Mouse (Mus musculus) heart, adult 9 months (tissue): ENCODE results near the gene St3gal5.

Experiments used
- DNase-seq, 2 experiments: peaks; one replicate each; pipeline ENCODE4 v3.0.0; 2022; ENCODE audit warnings: low spot score in 2 of 2

St3gal5 gene

DNA sequence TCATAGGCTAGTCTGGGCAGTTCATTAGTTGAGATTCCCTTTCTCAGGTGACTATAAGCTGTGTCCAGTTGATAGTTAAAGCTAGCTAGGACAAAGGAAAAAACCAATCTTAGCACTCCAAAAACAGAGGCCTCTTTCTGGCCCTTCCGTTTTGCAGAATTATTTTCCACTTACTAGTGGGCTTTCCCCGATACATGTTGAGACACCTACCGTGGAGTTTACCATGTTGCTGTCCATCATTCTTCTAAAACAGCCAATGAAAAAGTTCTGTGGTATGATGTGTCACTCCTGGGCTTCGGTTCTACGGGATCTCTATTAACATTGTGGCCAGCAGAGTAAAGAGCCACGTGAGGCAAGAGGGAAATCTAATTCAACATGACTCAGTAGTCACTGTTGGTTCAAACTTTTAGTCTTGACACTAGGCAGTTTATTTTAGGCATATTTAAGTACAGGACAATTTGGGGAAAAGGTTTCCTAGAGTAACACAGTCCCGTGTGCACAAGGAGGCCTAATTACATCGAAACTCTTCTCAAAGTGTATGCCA lies 35.4 kb downstream of the St3gal5 start:
- no peak for DNase-seq

DNA sequence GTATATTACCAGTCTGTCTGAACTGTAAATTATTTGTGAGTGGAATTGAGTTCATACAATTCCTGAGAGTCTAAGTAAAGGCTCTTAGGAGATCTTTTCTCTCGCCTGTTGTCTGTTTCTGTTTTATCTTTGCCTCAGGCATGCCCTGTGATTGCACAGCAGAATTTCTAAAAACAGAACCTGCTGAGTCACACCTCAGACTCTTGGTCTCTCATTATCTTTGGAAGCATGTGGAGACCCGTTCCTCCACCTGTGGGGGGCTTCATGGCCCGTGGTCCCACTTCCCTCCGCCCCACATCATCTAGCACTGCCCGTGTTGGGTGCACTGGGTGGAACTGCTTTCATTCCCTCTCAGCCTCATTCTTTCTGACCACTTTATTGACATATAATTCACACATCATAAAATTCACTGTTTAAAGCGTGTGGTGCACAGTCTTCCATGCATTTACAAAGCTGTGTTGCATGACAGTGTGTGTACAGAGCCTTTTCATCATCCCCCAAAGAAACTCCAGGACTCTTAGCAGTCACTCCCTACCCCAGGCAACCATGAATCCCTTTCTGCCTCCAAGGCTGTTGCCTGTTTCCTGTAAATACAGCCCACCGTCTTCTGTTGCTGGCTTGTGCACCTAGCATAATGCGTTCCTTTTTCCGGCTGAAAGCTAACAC lies 37.6 kb downstream of the St3gal5 start:
- no peak for DNase-seq

DNA sequence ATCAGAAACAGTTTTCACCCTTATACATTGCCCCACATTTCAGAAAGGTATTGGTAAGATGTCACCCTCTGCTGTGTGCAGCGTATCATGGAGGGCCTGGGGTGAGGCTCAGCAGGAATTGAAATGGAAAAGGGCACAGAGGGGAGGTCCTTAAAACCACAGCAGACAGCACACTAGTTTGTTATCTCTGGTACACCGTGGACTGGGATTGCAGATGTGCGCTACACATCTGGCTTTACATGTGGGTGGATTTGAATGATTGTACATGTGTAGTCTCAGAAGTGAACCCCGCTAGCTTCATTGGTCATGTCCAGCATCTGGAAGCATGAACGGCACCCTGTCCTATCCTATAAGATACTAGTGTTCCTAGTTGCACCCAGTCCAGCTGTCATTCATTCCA lies 38.6 kb downstream of the St3gal5 start:
- no peak for DNase-seq

DNA sequence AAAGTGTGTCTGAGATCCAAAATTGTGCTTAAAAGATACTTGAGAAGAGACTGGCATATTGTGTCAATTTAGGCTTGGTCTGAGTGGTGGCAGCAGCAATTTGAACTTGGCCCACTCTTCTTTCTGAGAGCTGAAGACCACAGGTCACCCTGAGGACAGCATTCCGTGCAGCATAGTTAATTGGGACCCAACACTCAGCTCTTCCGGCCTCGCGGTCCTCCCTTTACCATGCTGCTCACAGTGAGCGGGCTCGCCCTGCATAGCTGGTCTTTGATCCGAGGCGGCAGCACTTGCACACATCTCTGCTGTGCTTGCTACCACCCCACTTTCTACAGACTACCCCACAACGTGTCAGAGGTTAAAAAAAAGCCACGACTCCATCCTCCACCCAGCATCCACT lies 39.2 kb downstream of the St3gal5 start:
- no peak for DNase-seq

DNA sequence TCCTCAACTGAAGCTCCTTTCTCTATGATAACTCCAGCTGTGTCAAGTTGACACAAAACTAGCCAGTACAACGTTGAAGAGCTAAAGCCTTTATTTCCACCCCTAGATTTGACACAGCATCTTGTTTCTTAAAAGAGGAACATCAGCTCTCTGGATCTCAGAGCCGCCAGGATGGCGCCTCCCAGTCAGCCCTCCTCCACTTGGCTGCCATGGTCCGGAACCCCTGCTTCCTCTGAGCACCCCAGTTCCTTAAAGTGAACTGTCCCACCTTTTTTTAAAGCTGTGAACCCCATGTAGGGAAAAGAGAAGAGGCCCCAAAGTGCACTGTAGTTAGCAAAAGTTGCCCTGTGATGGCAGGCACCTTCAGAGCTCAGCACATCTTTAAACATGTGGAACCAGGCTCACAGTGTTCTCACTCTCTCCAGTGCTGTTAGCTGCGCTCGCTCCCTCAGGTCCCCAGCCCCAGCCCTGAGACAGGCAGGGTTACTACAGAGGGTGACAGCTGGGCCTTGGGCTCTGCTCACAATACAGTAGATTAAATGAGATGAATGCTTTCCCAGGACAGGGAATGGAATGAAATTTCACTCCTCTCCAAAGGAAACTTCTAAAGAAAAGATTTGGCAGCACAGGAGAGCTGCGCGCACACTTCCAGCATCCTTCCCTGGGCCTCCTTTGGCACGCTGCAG lies 42.3 kb downstream of the St3gal5 start:
- no peak for DNase-seq

DNA sequence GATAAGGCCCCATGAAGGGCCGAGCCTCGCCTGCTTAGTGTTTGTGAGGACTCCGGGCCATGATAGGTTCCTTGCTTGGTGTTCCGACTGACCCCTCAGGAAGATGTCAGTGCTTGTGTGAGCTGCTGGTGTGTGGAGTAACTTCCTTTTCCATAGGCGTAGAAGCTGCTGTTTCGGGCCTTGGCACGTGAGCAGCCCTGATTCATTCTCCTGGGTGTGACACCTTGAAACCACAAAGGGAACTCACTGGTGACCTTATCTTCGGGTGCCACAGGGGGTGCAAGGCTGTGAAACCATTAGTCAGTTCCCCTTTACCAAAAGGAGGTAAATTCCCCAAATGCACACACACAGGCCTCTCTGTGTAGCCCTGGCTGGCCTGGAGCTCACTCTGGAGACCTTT lies 43.0 kb downstream of the St3gal5 start:
- peak in 1 of 2 experiments; percentile 26 for DNase-seq

DNA sequence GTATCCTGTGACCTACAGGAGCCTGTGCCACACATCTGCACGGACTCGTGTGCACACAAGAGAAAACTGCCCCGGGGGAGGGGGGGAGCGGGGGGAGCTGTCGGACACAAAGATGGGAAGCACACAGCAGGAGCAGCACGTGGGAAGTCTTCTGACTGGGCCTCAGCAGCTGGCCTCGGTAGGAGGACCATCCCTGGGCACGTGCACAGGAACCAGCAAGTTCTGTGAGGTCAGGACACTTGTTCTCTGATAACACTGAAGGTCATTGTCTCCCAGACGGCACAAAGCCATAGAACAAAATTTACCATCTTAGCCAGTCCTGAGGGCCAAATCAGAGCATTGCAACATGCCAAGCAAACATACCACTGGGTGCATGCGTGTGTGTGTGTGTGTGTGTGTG lies 43.8 kb downstream of the St3gal5 start:
- DNase-seq, result no peak

DNA sequence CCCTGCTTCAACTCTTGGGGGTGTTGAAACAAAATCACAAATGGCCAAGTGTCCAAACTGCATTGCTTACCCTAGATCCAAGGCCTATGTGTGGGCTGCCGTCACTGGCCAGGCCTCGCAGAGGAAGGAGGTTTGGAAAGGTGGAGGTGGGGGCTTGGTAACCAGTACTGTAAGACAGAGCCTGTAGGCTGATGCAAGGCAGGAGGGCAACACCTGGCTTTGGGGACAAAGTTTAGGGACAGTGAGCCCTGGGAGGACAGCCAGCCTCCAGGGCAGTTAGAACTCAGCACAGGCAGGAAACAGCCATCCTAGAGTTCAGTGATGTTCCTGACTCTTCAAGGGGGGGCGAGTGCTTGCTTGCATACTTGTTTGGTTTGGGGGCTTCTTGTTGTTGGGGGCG lies 45.2 kb downstream of the St3gal5 start:
- no peak for DNase-seq

DNA sequence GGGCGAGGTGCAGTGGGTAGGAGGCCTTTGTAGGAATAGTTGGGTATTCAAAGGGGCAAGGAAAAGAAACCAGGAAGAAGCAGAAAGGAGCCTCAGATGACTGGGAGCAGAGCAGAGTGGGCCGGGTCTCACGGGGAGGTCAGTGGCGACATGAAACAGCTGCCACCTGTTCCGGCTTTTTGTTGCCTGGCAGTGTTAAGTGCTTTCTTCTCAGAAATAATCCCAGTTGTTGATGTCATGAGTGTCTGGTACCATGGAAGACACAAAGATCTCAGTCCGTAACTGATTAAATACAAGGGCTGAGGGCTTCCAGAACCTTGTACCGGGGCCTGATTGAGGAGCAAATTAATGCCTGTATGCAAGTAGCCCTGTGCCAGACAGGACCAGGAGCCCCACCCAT lies 47.0 kb downstream of the St3gal5 start:
- DNase-seq, result no peak

DNA sequence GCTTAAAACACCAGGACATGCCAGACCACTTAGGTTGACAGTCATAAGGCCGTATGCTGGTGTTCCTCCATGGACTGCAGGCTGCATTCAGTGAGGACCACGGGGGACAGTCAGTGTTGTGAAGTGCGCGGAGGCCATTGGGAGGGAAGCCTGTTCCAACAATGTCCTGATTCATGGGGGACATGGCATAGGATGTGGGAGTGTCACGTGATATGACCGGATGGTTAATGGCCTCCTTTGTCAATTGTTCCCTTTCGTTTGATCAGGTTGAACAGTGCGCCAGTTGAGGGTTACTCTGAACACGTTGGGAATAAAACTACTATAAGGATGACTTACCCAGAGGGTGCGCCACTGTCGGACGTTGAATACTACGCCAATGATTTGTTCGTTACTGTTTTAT lies 49.4 kb downstream of the St3gal5 start:
- DNase-seq, result no peak

DNA sequence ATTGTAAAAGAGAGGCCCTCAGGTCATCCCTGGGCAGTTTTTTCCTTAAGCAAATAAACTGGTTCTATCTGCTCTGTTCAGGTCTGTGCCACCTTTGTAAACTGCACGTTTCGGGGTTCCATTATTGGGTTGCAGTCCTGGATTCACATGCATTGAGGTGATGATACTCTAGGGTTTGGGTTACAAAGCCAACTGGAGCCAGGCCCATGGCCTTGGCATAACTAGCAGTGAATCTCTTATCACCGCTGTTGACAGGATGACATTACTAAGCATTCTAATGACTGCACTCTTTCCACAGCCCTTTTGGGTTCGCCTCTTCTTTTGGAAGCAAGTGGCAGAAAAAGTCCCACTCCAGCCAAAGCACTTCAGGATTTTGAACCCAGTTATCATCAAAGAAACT lies 51.3 kb downstream of the St3gal5 start:
- DNase-seq, result no peak

DNA sequence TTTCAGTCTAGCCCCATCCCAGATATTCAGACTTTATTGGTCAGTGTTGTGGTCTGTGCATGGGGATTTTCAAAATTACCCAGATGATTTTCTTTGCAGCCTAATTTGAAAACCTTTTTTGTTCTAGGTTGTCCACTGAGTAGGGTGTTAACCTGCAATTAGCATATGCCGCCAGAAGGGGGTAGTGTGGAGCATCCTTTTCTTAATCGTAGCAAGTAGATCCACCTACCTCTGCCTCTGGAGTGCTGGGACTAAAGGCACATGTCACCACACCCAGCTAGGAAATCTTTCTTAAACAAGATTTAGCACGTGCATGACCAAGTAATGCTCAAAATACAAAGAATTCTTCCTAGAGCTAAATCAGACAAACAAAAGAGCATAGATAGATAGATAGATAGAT lies 52.4 kb downstream of the St3gal5 start:
- DNase-seq, result no peak

DNA sequence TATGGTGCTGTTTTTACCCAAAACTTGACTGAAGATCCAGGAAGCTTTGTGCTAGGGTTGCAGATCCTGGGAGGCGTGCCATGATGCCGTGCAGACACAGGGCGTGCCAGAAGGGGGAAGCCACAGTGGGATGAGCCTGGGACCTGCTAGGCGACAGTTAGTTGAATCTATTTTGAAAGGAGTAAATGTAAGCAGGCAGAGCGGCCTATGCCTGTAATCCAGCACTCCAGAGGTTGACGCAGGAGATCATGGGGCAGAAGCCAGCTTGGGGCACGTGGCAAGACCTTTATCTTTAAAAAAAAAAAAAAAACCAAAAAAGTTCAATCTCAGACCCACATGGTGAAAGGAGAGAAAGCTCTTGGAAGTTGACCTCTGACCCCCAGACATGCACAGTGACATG lies 55.3 kb downstream of the St3gal5 start:
- no peak for DNase-seq

DNA sequence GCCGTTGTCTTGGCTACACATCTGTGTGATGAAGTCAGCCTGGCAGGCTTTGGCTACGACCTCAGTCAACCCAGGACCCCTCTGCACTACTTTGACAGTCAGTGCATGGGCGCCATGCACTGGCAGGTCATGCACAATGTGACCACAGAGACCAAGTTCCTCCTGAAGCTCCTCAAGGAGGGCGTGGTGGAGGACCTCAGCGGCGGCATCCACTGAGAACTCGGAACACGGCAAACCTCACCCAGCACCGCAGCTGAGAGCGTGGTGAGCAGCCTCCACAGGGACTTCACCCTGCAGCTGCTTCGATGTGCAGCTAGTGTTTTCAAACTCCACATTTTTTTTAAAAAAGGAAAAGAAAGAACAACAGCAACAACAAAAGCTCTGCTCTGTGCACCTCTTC lies 56.1 kb downstream of the St3gal5 start:
- no peak for DNase-seq

DNA sequence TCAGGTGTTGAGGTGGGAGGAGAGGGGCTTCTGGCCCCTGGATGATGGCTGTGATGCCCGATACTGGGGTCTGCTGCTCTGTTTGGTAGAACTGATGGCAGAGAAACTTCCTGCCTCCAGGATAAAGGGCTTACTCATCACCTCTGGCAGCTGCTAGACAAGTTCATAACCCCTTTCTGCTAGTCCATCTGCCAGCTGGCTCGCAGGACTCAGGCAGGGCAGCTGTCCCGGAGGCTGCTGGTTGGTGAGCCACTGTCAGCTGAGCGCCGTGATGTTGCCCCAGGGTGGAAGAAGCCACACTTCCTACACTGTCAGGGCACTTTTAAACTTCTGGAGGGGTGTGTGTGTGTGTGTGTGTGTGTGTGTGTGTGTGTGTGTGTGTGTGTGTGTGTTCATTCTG lies 56.6 kb downstream of the St3gal5 start:
- DNase-seq, result peak; percentile 80 to 86

DNA sequence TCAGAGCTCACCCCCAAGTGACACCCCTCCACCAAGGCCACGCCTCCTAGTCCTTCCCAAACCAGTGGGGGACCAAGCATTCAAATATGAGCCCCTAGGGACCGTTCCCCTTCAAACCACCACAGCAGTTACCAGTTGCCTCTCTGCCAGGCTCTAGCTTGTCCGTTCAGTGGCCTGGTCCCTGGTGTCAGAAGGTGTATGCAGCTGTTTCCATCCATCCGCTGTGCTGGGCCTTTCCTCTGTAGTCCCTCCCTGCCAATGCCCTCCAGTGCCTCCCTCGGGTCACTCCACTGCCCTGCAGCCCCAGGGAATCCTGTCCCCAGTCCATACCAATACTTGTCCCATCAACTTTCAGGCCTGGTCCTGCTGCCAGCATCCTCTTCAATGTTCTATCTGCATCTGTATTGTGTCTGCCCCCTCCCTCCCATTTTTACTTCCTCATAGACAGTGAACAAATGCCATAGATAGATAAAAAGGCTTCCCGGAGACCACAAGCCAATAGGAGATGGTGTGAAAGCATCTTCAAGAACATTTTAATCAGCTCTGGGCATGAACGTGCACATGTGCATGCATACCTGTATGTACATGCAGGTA lies 57.6 kb downstream of the St3gal5 start:
- no peak for DNase-seq

DNA sequence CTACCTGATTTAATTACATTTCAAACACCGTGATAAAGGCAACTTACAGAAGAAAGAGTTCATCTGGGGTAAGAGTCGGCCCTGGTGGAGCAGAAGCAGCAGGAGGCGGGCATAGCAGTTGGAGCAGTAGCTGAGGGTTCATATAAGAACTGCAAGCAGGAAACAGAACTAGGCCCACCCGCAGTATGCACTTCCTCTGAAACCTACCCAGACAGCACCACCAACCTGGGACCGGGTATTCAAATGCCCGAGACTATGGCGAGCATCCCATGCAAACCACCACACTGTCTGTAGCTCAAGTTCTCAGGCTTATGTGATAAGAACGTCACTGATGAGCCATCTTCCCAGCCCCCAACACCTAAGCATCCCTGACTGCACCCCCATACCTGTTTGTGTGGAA lies 58.3 kb downstream of the St3gal5 start:
- no peak for DNase-seq

DNA sequence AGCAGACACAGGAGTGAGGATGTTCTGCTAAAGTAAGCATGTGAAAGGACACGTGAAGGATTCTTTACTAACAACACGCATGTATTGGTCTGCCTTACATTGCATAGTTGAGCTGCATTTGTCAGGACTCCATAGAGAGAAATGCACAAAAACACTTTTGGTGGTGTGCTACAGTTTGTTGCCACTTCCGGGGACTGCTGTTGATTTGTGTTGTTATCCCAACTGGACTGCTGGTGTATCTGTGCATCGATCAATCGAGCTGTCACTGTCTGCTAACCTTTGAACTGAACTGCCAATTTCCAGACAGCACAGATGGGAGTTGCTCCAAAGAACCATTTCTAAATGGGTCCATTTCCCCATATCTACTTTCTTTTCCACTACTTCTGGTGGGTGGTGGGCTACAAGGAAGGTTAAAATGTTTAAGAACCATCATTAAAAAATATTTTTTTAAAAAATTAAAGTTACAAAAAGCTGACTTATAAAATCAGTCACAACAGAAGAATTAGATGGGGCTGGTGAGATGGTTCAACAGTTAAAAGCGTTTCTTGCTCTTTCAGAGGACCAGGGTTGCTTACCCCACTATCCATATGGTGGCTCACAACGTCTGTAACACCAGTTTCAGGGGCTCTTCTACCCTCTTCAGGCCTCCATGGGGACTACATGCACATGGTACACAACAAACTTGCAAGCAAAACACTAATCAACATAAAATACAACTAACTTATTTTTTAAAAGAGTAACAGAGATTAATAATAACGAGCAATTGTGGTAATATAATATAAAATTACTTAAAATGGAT lies 61.8 kb downstream of the St3gal5 start:
- DNase-seq, result no peak

DNA sequence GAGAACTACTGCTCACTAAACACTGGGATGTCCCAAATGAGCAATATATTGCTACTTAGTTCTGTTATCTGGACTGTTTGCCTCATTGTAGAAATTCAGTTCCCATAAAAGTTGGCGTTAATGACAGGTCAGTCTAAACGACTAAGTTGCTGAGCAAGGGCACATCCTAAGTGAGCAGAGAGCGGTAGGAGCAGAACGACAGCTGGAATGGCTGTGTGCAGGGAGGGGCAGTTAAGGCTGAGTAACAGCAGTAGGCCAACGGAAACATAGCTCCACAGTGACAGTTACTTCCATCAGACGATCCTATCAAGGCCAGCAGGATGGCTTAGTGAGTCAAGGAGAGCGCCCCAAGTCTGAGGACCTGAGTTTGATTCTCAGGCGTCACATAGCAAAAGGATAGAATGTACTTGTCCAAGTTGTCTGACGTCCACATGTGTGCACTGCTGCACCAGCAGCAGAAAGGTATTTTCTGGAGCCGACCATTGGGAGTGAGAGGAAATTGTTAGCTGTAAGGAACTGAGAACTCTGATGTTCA lies 62.5 kb downstream of the St3gal5 start:
- DNase-seq, result no peak

DNA sequence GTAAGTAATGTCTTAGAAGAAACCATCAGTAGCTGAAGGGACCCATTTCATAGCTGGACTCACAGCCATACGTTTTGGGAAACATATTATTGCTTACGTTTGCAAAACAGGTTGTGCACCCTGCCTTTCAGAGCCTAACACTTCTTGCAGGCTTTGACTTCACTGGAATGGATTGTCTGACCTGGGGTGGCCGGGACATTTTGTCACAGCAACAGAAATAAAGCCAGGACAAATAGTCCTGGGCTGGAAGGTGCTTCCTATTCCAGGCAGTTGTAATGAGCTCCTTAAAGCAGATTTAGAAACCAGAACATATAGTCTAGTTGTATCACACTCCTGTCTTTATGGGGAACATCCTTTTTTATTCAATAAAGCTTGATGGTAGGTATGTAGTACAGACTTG lies 63.6 kb downstream of the St3gal5 start:
- no peak for DNase-seq

DNA sequence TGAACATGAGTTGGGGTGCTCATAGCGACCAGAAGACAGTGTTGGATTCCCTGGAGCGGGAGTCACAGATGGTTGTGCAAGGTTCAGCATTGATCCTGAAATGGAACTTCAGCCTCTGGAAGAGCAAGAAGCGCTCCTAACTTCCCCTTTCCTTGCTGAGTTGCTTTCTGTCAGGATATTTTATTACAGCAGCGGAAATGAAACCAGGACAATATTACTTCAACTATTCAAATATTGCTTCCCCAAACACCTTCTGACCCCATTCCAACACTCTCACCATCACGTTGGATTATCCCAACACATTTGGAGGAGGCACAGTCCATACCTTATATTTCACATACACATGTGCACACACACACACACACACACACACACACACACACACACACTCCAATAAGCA lies 64.4 kb downstream of the St3gal5 start:
- DNase-seq, result no peak
